Mouse (Mus musculus): ENCODE results near the gene Mettl22.
A peak's percentile ranks its signal among the peaks of the same experiment; 100 is the strongest.

The Mettl22 gene

DNA sequence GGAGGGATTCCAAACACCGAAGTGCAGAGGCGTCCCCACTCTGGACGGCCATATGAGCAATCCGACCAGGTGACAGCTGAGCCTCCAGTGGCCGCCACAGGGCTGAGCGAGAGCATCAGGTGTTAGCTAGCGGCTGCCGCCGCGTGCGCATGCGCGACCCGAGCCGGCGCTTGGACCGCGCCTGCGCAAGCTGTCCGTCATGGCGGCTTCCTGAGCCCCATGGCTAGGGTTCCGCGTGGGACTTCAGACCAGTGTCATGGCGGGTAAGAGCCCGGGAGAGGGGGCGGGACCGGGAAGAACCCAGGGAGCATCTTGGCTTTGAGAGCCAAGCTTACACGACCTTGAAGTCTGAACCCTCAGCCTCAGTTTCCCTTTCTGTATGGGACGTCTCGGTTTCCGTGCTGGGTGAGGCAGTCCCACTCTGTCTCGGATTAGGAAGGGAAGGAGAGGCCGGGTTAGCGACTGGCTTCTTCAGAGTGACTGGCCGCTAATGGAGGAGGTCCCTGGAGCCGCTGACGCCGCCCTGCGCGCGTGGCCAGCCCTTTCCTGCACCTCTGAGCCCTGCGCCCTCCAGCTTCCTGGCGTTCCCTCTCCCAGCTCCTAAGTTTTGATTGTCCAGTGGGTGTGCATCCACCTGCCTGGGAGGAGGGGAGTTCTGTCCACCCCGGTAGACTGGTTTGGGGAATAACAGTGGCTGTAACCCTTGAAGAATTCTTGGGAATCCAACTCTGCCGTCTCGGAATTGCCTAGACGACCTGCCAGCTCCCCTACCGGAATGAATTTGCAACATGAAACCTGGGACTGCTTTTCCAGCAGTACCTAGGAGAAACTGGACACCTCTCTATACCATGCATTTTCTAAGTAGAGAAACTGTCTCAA lies at the start of gene Mettl22:
Mettl22 (plus strand) TSS at position 186 of the 879 bp plus-strand sequence.
- peak; percentile 91 for DNase-seq

DNA sequence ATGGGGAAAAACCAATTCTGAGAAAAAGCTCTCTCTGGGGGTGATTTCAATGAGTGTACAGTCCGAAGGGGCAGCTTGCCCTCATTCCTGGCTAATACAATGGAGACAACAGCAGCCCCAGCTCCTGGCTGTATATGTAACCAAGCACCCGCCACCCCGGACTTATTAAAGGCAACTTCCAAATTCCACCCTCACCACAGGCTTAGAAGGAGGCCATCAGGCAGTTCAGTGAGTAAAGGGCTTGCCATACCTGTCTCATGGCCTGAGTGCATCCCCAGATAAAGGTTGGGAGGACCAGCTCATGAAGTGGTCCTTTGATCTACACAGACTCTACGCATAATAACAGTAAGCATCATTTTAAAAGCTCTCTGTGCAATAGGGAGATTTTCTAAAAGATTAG lies 49.7 kb upstream of the Mettl22 start:
- no peak for DNase-seq

DNA sequence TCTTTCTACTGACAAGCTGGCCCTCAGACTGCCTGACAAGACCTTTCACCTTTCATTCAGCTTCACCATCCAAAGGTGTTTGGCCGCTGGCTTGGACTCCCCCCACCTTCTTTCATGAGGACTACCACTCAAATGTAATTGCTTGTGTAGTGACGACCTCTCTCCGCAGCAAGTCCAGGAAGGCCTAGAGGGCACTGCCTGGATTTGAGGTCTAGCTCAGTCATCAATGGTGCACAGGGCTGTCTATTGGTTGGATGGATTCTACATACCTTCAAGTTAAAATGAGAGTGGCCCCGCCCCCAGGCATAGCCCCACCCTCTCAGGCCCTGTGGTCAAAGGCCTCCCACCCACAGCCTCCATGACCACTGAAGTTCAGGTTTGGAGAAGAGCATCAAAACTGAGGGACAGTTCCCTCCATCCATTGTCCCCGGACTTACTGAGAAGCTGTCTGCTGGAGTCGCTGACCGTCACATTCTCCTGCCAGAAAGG lies 46.9 kb upstream of the Mettl22 start:
- no peak for DNase-seq

DNA sequence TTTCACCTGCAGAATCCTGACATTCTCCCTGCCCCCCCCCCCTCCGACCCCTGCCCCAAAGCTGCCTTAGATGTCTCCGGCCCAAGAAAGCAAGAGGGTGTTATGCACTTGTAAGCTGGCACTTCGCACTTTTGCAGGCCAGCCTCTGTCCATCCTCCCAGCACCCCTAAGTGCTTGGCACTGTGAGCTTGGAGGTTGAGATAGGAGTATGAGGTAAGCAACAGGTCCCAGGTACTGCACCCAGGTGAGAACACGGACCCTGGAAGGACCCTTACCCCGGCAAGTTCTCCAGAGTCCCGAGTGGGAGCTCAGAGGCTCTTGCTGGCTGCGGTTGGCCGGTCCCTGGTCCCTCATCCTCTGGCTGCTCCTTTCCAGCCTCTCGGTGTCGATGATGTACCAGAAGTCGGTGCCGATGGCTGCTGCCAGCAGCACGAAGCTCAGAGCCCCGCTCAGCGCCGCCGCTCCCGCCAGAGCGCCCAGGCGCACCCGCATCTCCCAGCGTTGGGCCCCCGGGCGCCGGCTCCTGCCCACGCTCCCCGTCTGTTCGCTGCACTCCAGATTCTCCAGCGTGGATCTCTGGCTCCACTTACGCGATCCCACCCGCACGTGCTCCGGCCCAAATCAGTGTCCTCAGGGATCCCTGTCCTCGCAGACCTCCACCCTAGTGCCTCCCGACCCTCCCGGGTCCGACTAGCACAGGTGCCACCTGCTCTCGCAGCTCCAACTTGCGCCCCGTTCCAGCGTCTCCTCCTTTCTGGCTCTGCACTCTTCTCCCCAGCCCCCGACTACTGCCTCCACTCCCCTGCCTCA lies 46.2 kb upstream of the Mettl22 start:
- no peak for DNase-seq

DNA sequence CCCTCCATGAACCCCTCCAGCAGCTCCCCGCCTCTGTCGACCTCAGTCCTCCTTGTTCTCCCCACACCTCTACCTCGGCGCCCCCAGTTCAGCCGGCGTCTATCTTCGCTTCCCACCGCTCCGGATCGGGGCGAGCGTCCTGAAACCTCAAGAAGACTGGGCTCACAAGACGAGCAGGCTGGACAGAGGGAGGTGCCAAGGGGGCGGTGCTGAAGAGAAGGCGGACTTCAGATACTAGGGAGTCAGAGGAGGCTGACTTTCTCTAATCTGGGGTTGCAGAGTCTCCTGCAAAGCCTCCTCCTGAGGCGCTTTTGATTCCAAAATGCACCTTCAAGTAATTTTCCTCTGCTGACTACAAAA lies 45.6 kb upstream of the Mettl22 start, which contains the start of gene Tmem114:
Tmem114 (minus strand) TSS at position 166 of the 360 bp plus-strand sequence.
- DNase-seq = no peak

DNA sequence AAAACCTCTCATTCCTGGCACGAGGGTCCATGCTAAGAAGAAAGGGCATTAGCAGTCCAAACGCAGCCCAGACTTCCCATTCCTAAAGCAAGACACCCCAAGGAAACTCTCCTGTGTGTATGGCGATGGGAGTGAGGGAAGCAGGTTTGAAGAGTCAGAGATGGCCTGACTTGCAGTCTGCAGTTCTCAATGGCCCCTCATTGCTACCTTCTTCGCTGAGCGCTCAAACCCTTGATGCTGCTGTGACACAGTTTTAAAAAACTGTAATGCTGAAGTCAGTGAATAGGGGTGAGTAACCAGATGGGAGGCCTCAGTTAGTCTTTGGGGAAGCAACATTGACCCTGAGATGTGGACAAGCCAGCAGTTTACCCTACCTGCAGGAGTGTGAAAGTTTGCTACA lies 44.9 kb upstream of the Mettl22 start:
- DNase-seq = no peak

DNA sequence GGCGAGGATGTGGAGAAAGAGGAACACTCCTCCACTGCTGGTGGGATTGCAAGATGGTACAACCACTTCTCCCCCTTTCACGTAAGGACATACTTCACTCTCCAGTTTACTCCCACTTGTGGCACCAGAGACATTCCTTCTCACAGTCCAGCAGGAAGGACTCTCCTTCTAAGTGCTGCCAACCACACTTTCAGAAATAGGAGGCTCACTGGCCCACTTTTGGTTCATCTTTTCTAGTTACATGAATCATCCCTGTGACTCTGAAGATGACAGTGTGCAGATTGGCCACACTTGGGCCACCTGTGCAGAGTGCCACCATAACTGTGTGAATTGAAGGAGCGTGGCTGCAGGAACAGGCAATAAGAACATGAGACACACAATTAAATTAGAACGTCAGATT lies 41.1 kb upstream of the Mettl22 start:
- no peak for DNase-seq

DNA sequence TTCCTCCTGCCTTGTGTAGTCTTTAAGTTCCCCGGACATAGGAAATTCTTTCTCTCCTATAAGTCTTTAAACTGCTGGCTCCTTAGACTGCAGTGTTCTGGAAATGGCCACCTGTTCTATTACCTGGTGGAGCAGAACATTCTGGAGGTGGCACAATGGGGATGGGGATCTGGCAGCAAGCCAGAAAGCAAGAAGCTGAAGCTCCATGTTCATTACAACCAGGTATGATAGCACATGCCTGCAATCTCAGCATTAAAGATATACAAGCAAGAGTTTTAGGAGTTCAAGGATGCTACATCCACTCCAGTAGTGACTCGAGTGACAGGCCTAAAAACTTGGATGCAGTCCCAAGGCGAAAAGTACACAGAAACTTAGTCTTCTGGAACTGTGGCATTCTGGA lies 38.0 kb upstream of the Mettl22 start:
- no peak for DNase-seq

DNA sequence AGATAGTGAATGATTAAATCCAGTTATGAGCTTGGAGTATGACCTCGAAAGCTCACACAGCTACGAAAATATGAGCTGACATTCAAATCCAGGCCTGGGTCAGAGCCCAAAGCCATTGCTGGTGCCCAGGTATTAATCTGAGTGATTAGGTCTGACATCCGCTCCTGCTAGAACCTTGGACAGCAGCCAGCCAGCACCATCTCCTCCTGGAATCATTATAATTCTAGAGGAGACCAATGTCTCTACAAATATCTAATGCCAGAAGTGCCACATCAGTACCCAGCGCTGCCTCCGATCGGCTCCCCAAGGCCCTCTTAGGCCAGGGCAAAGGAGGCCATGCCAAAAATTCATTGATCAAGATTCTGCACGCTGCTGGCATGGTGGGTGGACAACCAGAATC lies 25.7 kb upstream of the Mettl22 start:
- no peak for DNase-seq

DNA sequence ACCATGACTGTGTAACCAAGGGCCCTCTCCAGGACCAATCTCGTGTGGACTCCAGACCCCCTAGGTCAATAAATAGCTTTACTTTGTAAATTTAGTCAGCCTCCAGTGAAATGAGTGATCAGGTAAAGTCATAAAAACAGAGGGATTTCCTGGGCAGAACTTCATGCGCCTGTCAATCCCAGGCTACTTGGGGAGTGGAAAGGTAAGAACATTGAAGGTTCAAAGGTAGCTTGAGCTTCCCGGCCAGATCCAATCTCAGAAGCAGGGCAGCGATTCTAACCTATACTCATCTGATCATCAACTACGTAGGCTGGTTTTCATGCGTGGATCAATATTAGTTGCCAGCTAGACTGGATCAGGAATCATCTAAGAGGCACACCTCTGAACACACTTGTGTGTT lies 24.3 kb upstream of the Mettl22 start:
- DNase-seq = no peak

DNA sequence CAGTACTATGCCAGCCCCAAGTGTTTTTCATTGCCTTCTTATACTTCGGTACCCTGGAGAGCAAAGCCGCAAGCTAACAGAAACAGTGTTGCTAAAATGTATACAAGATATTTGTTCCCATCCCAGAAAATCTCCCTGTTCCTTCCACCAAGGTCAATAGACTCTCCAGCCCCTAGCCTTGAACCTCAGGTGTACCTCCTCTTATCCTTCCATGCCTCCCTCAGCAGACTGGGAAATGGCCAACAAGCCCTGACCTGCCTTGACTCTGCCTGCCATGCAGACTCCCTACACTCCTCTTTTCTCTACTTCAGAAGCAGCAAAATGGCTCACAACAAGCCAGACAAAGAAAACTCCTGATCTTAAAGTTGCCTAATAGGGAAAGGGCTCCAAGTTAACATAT lies 17.3 kb upstream of the Mettl22 start:
- DNase-seq = no peak

DNA sequence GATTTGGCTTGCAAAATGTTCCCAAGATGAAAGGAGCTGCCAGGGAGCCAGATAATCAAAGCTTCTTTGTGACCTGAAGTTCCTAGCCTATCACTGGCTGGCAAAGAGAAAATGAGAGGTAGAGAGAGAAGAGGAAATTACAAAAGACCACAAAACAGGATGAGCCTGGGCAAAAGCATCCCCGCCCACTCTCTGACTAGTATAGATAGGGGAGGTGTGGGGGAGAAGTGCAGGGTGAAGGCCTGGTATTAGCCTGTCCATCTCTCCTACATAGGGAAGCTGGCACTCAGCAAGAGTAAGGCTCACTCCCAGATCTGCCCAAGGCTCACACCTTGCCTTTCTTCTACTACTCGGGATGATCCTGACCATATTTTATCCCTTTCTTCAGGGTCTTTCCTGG lies 15.4 kb upstream of the Mettl22 start:
- DNase-seq = no peak

DNA sequence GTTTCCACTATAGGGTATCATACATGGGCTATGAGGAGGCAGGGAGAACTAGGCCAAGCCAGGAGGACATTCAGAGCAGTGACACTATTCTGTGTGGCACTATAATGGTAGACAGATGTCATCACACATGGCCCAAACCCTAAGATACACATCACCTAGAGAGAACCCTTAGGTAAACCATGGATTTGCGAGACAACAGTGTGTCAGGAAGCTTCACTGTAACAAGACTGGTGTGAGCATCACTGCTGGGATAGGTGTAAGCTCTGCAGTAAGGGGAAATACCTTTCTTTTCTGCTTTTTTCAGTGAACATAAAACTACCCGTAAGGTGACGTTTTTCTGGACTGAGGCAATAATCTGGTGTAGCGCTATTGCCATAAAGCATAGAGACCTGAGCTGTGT lies 12.2 kb upstream of the Mettl22 start:
- DNase-seq = no peak

DNA sequence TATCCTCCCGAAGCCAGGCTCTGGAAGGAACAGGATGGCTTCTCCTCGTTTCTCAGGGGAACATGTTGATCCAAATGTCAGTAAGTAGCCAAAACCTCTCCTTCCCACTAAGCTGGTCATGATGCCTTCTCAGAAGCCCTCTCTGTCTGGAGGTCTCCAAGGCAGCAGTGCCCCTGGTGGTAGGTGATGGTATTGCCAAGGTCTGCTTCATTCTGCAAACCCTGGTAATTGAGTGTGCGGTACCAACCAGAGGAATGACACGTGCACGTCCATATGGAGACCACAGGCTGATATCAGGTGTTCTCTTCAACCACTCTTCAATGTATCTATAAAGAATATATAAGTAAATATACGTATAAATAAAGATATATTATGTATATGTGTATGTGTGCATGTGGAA lies 11.5 kb upstream of the Mettl22 start:
- DNase-seq = peak; percentile 68

DNA sequence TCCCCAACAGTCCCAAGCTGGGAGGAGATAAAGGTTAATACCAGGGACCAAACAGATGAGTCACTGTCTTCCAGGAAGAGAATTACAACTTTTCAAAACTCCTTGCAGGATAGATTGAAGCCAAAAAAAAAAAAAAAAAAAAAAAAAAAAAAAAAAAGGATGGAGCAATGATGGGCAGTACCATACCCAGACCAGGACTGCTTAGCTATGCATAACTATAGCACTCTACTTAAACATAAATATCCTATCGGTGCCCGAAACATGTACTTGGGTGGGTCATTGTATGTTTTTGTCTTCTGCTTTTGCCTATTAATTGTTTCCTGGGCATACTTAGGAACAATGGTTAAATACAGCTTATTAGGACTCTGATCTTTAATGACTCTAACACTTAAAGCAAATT lies 456 bp upstream of the Mettl22 start:
- no peak for DNase-seq

DNA sequence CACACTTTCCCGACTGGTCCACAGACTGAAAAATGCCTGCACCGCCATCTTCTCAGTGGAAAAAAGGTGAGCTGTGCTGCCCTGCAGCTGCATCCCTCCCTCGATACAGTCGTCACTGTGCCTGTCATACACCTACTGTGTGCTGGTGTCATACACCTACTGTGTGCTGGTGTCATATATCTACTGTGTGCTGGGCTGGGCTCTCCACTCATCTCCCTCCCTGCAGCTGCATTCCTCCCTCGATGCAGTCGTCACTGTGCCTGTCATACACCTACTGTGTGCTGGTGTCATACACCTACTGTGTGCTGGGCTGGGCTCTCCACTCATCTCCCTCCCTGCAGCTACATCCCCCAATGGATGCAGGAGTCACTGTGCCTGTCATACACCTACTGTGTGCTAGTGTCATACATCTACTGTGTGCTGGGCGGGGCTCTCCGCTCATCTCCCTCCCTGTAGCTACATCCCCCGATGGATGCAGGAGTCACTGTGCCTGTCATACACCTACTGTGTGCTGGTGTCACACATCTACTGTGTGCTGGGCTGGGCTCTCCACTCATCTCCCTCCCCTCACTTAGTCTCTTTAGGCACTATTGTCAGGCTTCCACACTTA lies 16.9 kb downstream of the Mettl22 start:
- no peak for DNase-seq

DNA sequence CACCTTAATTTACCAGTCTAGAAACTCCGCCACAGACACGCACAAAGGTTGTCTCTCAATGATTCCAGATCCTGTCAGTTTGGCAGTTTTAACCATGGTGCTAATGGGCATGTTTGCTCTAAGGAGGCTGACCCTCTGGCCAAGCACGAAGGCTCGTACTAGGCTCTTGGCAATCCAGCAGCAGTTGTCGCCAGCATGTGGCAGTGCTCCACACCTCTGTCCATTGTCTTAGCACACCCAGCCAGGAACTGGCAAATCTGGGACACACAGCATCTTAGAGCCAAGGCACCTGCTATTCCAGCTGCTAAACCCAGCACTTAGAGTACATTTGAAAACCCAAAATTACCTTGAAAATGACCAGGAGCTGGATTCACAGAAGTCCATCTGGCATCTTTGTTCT lies 18.8 kb downstream of the Mettl22 start:
- DNase-seq = no peak

DNA sequence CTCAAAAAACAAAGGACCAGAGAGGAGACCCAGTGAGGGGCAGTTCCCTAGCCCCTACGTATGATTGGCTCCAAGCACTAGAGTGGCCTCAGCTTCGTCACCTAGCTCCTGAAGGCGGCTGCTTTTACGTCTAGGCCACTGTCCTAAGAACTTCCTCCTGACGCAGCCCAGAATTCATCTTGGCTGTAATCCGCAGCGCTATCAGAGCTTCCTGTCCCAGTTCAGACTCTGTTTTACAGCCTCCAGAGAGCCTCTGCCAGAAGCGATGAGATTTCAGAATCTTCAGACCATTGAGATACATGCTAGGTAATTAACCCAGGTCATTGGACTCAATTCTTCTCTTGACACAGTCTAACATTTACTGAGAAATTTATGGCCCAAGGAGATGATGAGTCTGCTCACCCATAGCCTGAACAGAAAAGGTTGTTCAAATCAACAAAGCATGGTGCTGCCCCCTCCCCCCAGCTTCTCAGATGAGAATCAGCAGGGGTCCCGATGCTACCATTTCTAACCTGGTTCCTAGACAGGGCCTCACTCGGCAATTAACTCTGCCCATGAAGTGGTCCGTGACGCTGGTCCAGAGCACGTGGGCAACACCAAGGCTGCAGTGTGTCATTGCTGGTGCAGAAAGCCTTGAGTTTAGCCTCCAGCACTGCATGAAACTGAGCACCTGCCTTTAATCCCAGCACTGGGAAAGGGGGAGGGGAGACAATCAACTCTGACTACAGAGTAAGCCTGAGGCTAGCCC lies 21.3 kb downstream of the Mettl22 start:
- DNase-seq = no peak

DNA sequence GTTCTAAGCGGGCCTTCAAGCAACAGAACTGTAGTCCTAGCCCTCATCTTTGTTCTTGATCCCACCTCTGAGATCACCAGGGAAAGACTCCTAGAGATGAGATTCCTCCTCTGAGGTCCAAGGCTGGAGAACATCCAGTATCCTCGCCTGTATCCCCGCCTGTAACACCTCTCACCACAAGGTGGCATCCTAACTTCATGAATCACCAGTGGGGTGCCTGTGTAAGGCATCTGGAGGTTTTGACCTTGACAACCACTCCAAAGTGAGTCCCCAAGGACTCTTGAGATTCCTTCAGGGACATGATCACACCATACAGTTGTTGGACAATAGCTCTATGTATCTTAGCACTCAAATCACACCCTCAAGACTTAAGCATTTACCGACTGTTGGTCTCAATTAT lies 23.7 kb downstream of the Mettl22 start:
- peak; percentile 57 for DNase-seq

DNA sequence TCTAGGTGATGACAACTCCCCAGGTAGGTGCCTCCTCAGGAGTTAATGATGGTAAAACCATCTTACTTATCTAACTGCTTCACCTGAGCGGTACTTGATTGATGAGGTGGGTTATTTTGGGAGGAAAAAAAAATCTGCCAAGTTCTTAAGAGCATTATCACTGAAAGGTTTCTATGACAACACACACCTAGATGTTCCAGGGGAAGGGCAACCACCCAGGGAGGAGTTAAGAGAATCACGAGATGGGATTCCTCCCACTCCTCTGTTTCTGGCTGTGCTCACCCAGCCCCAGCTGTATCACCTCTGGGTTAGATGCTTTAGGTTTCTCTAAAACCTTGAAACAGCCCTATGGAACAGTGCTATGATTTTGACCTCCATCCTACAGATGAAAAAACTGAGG lies 26.4 kb downstream of the Mettl22 start:
- no peak for DNase-seq

DNA sequence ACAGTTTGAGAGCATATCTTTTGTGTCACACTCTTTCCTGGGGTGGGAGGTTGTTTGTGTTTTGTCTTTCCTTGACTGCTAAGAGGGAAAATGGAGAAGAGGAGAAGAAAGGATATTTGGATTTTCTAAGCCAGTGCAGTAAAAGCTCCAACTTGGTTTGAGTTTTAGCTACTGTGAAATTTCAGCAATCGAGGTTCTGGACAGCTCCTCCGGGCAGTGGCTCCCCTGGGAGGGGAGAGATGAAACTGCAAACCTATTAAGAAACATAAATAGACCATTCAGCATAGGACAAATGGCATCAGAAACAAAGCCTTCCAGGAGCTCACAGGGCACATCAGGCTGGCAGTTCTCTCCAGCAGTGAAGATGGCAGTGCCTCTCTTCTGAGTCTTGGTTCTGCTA lies 33.7 kb downstream of the Mettl22 start:
- DNase-seq = no peak

DNA sequence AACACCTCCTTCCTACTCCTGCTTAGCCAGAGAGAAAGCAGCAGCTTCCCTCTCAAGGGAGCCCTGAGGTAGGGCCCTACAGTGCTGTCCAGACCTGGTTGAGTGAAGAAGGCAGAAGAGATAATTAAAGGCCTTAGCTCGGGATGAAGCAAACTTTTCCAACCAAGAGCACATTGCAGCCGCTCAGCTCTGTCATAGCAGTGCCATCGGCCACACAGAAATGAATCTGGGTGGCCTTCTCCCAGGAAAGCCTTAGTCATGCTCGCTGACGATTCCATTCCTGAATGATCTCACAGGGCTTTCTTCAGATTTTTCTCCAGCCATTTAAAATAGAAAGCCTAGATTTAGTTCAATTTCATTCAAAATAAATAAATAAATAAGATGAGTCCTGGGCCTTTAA lies 39.3 kb downstream of the Mettl22 start:
- DNase-seq = no peak

DNA sequence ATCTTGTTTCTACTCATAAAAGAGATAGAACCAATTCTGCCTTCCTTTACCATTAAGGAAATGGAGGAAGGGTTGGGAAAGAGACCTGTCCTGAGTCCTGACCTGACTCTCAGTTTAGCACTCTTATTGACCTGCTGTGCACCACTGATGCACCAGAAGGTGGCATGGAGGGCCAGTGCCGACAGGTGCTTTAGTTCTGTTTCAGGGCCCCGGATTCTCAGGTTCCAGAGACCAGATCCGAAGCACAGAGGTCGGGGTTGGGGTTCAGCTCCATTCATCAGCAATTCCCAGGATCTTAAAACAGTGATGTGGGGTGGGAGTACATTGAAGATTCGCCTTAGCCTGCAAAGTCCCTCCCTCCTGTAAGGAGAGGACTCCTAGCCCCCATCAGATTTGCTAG lies 42.2 kb downstream of the Mettl22 start:
- DNase-seq = no peak
